ENCODE assay signal across 12 mouse cellular contexts in the genomic region with DNA sequence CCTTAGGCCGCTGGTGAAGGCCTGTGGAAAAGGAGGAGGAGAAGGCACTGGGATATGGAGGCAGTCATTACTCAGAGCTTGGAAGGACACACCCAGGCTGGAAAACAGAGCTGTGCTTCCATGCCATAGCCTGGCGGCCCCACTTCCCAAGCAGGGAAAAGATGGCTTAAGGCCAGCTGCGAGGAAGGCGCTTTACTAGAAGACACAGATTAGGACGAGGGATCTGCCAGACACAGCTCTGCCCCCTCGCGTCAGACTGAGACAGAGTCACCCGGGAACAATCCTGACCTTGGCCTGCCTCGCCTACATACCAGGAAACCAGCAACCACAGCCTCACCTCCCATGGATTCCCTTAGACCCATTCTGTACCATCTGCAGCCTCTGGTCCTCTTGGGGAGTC. TPM values are rescaled to one million over a fixed set of nuclear protein-coding genes. Genes with fewer than 3 reads are reported as not detected.
A peak's percentile ranks its signal among the peaks of the same experiment; 100 is the strongest.
DNase-seq lines count a peak whose midpoint lies in the region; ATAC-seq and TF ChIP-seq lines count a peak whose summit lies in the region.
"Had no signal": no experiment of that assay in that cellular context is flagged by ENCODE, and none has a peak within 500 bp of the region (broad histone marks: within the 10 kb centered on the region; RNA-seq: fewer than 3 reads in every experiment).

No protein-coding gene starts in this region.

- TF ChIP-seq POLR2A in liver, adult 2 months (IDR thresholded peaks at IDR 0.05; ENCODE audit: extremely low read depth, insufficient read depth, low read length), result no peak
- TF ChIP-seq POLR2A in cerebellum, adult 2 months (IDR thresholded peaks at IDR 0.05; ENCODE audit: borderline replicate concordance, insufficient read depth, low read length), result no peak

- no peak overlapping the region for H3K4me2 ChIP-seq in liver, embryonic 12.5 days
- H3K4me2 ChIP-seq: limb, embryonic 13.5 days had no signal

- H3K4me3 ChIP-seq in liver, adult 2 months (ENCODE audit: insufficient read depth, low read depth, low read length), result no peak overlapping the region
- H3K4me3 ChIP-seq in liver, embryonic 12.5 days, result no peak overlapping the region
- no peak overlapping the region for H3K4me3 ChIP-seq in cerebellum, adult 2 months (replicated peaks; ENCODE audit: insufficient read depth, low read depth, low read length)
- no peak overlapping the region for H3K4me3 ChIP-seq in limb, embryonic 10.5 days
- H3K4me3 ChIP-seq: gastrocnemius, adult 2 months; limb, embryonic 13.5 days had no signal

- peaks cover 25% of the 10 kb centered on the region; the same call in 1 of the 2 replicates for H3K36me3 ChIP-seq in liver, adult 2 months (ENCODE audit: control insufficient read depth, insufficient read depth, low read length)
- peaks cover 95% of the 10 kb centered on the region for H3K36me3 ChIP-seq in liver, embryonic 12.5 days
- peaks cover 98% of the 10 kb centered on the region for H3K36me3 ChIP-seq in limb, embryonic 10.5 days

- H3K27ac ChIP-seq in liver, adult 2 months (replicated peaks; ENCODE audit: insufficient read depth, low read depth, low read length), result no peak overlapping the region
- H3K27ac ChIP-seq in liver, embryonic 12.5 days, result no peak overlapping the region
- H3K27ac ChIP-seq in cerebellum, adult 2 months (ENCODE audit: insufficient read depth, low read length), result peak overlapping the region; percentile 58
- H3K27ac ChIP-seq in limb, embryonic 10.5 days, result no peak overlapping the region
- H3K27ac ChIP-seq: gastrocnemius, adult 2 months; limb, embryonic 13.5 days had no signal

- DNase-seq in liver, adult 2 months (ENCODE audit: extremely low read depth, low read depth, low spot score), result no peak
- peak; percentile 69 for DNase-seq in adipocyte (ENCODE audit: low spot score)
- peak; percentile 71 to 72 for DNase-seq in cerebellum, adult 2 months
- peak; percentile 80 for DNase-seq in testis, postnatal 10 days (ENCODE audit: low spot score)
- no peak for DNase-seq in limb, embryonic 10.5 days (ENCODE audit: low spot score)
- DNase-seq in frontal cortex, adult 2 months (ENCODE audit: extremely low spot score in 1 of 2, low spot score in 1 of 2), result no peak
- DNase-seq: gastrocnemius, adult 2 months; kidney, postnatal 4 days; lung, postnatal 4 days; right cerebral cortex, postnatal 4 days had no signal

- H3K9me3 ChIP-seq in liver, embryonic 12.5 days (replicated peaks), result no peaks in the 10 kb centered on the region
- no peaks in the 10 kb centered on the region for H3K9me3 ChIP-seq in limb, embryonic 10.5 days (replicated peaks)
- H3K9me3 ChIP-seq: limb, embryonic 13.5 days had no signal

- no peaks in the 10 kb centered on the region for H3K4me1 ChIP-seq in liver, adult 2 months (ENCODE audit: control insufficient read depth, insufficient read depth, low read length)
- no peaks in the 10 kb centered on the region for H3K4me1 ChIP-seq in liver, embryonic 12.5 days
- H3K4me1 ChIP-seq in cerebellum, adult 2 months (ENCODE audit: control insufficient read depth, insufficient read depth, low read length), result peaks cover 37% of the 10 kb centered on the region
- no peaks in the 10 kb centered on the region for H3K4me1 ChIP-seq in limb, embryonic 10.5 days
- H3K4me1 ChIP-seq: limb, embryonic 13.5 days had no signal

- no peak for ATAC-seq in liver, embryonic 12.5 days

- H3K27me3 ChIP-seq in liver, adult 2 months (ENCODE audit: control insufficient read depth, insufficient read depth, low read length), result no peaks in the 10 kb centered on the region
- H3K27me3 ChIP-seq in liver, embryonic 12.5 days (replicated peaks), result no peaks in the 10 kb centered on the region
- H3K27me3 ChIP-seq in cerebellum, adult 2 months (ENCODE audit: control insufficient read depth, insufficient read depth, low read length), result no peaks in the 10 kb centered on the region
- H3K27me3 ChIP-seq in limb, embryonic 10.5 days (ENCODE audit: low read depth, poor library complexity, severe bottlenecking), result no peaks in the 10 kb centered on the region
- H3K27me3 ChIP-seq: limb, embryonic 13.5 days had no signal

- no peak overlapping the region for H3K9ac ChIP-seq in liver, adult 2 months (ENCODE audit: low read depth, low read length)
- no peak overlapping the region for H3K9ac ChIP-seq in liver, embryonic 12.5 days
- H3K9ac ChIP-seq: limb, embryonic 13.5 days had no signal

- peak; percentile 27 for TF ChIP-seq CTCF in liver, adult 2 months (IDR thresholded peaks at IDR 0.05; ENCODE audit: low read depth, low read length)
- peak; percentile 60 for TF ChIP-seq CTCF in cerebellum, adult 2 months (IDR thresholded peaks at IDR 0.05; ENCODE audit: borderline replicate concordance, insufficient read depth, low read depth, low read length)

- H3K79me2 ChIP-seq in liver, adult 2 months (ENCODE audit: control insufficient read depth, insufficient read depth, low read length), result no peaks in the 10 kb centered on the region

- 69% methylated on average over 9 of the region's 9 CpGs for WGBS in liver, adult 2 months
- WGBS in liver, embryonic 12.5 days (ENCODE audit: insufficient replicate concordance), result 78% methylated on average over 9 of the region's 9 CpGs
- WGBS in cerebellum, adult 2 months, result 31% methylated on average over 9 of the region's 9 CpGs
- WGBS in limb, embryonic 10.5 days, result 86% methylated on average over 9 of the region's 9 CpGs

RNA-seq across cellular contexts. Expression of a gene that starts 12.8 kb away (rescaled TPM):
- 6.5 and 7.5 TPM in 2 replicates for total RNA-seq in liver, adult 2 months (2014; rRNA removed)
- polyA plus RNA-seq in liver, adult 2 months (2012; rRNA removed), result 9.1 and 13.2 TPM in 2 replicates
- polyA plus RNA-seq in liver, embryonic 12.5 days (2016; fragmentation: Nextera tagmentation; extraction: Ambion mirVana), result 11.8 and 12.7 TPM in 2 replicates
- polyA plus RNA-seq in cerebellum, adult 2 months (2012; rRNA removed), result 77.4 and 82.1 TPM in 2 replicates
- 24.4 and 28.6 TPM in 2 replicates for polyA plus RNA-seq in limb, embryonic 10.5 days (2016; fragmentation: Nextera tagmentation; extraction: Ambion mirVana)
- 37.4 and 39.8 TPM in 2 replicates for polyA plus RNA-seq in frontal cortex, adult 2 months (2012; rRNA removed)

RNA-seq across cellular contexts. Expression of a gene that starts 18.4 kb away (rescaled TPM):
- 10.0 and 10.5 TPM in 2 replicates for total RNA-seq in liver, adult 2 months (2014; rRNA removed)
- 16.8 and 22.0 TPM in 2 replicates for polyA plus RNA-seq in liver, adult 2 months (2012; rRNA removed)
- polyA plus RNA-seq in liver, embryonic 12.5 days (2016; fragmentation: Nextera tagmentation; extraction: Ambion mirVana), result 12.8 and 15.3 TPM in 2 replicates
- 31.4 and 36.3 TPM in 2 replicates for polyA plus RNA-seq in cerebellum, adult 2 months (2012; rRNA removed)
- 13.0 and 13.8 TPM in 2 replicates for polyA plus RNA-seq in limb, embryonic 10.5 days (2016; fragmentation: Nextera tagmentation; extraction: Ambion mirVana)
- 24.9 and 28.9 TPM in 2 replicates for polyA plus RNA-seq in frontal cortex, adult 2 months (2012; rRNA removed)

RNA-seq across cellular contexts. Expression of a gene that starts 21.3 kb away (rescaled TPM):
- 91.0 and 101 TPM in 2 replicates for total RNA-seq in liver, adult 2 months (2014; rRNA removed)
- 105 and 122 TPM in 2 replicates for polyA plus RNA-seq in liver, adult 2 months (2012; rRNA removed)
- polyA plus RNA-seq in liver, embryonic 12.5 days (2016; fragmentation: Nextera tagmentation; extraction: Ambion mirVana), result 11.6 and 12.8 TPM in 2 replicates
- 58.1 and 65.6 TPM in 2 replicates for polyA plus RNA-seq in cerebellum, adult 2 months (2012; rRNA removed)
- polyA plus RNA-seq in limb, embryonic 10.5 days (2016; fragmentation: Nextera tagmentation; extraction: Ambion mirVana), result 10.6 and 13.9 TPM in 2 replicates
- 33.1 and 38.3 TPM in 2 replicates for polyA plus RNA-seq in frontal cortex, adult 2 months (2012; rRNA removed)

RNA-seq across cellular contexts. Expression of a gene that starts 30.4 kb away (rescaled TPM):
- 2.4 and 3.3 TPM in 2 replicates for total RNA-seq in liver, adult 2 months (2014; rRNA removed)
- 1.6 and 2.1 TPM in 2 replicates for polyA plus RNA-seq in liver, adult 2 months (2012; rRNA removed)
- 2.3 and 2.7 TPM in 2 replicates for polyA plus RNA-seq in liver, embryonic 12.5 days (2016; fragmentation: Nextera tagmentation; extraction: Ambion mirVana)
- polyA plus RNA-seq in cerebellum, adult 2 months (2012; rRNA removed), result 112 and 128 TPM in 2 replicates
- polyA plus RNA-seq in limb, embryonic 10.5 days (2016; fragmentation: Nextera tagmentation; extraction: Ambion mirVana), result 21.5 and 26.4 TPM in 2 replicates
- polyA plus RNA-seq in frontal cortex, adult 2 months (2012; rRNA removed), result 20.2 and 22.9 TPM in 2 replicates

RNA-seq across cellular contexts. Expression of a gene that starts 35.2 kb away (rescaled TPM):
- total RNA-seq in liver, adult 2 months (2014; rRNA removed), result 64.0 and 64.4 TPM in 2 replicates
- 65.5 and 81.6 TPM in 2 replicates for polyA plus RNA-seq in liver, adult 2 months (2012; rRNA removed)
- polyA plus RNA-seq in liver, embryonic 12.5 days (2016; fragmentation: Nextera tagmentation; extraction: Ambion mirVana), result 18.4 and 22.9 TPM in 2 replicates
- polyA plus RNA-seq in cerebellum, adult 2 months (2012; rRNA removed), result 52.5 and 56.4 TPM in 2 replicates
- polyA plus RNA-seq in limb, embryonic 10.5 days (2016; fragmentation: Nextera tagmentation; extraction: Ambion mirVana), result 59.5 and 62.1 TPM in 2 replicates
- polyA plus RNA-seq in frontal cortex, adult 2 months (2012; rRNA removed), result 24.3 and 25.8 TPM in 2 replicates

Comparison
In these comparisons a context has a peak if more than half of its experiments do, and no peak if none do; other contexts are left out.
1. DNase-seq: peak in adipocyte (single experiment), cerebellum, adult 2 months (2 of 2) and testis, postnatal 10 days (single experiment); none in liver, adult 2 months (single experiment), limb, embryonic 10.5 days (single experiment) and frontal cortex, adult 2 months (0 of 2).